Mouse (Mus musculus) frontal cortex, adult (tissue): ENCODE measurements around the gene Btbd35f16.
"Not testable (repeated sequence)": the region's sequence is repeated elsewhere in the genome, so short reads cannot be mapped to it uniquely, and the experiment has no call there.

Source experiments
- ATAC-seq: cut with Nextera tagmentation; 2 replicates; pipeline ENCODE4 v1.9.2; 2017; ENCODE audit warnings: mild to moderate bottlenecking, moderate library complexity, mixed read lengths; ENCODE audit not compliant: low TSS enrichment

The Btbd35f16 gene

DNA sequence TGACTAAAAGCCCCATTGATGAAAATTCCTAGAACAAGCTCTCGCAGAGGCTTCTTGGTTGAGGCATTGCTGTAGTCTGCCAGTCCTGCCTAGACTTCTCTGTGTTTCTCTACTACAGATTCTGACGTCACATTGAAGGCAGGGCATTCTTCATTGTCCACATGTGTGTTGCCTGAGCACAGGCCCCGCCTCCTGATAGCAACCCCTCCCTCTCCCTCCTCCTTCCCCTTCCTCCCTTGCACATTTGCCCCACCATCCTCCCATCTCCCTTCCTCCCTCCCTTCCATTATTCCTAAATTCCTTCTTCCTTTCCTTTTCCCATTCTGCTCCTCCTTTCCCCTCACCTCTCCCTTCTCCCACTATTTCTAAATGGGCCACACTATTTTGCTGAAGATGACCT is at the start of gene Btbd35f16:
Gene Btbd35f16, minus strand, starts transcription at position 101 of the 400 bp plus-strand sequence.
- not testable (repeated sequence) for ATAC-seq
